Mouse (Mus musculus): Measurements from ENCODE around the gene Nudt8. TPM values are rescaled to one million over a fixed set of nuclear protein-coding genes. Genes with fewer than 3 reads are reported as not detected.
"Not testable (repeated sequence)": the region's sequence is repeated elsewhere in the genome, so short reads cannot be mapped to it uniquely, and the experiment has no call there.

Gene Nudt8
- polyA plus RNA-seq, 1 experiment from 2014 or later, result 36.0 TPM

- H3K4me1 ChIP-seq, result peaks cover 20% of the 10 kb centered on the region
- DNase-seq (ENCODE audit: low spot score), result no peak
- H3K36me3 ChIP-seq, result peaks cover 10% of the 10 kb centered on the region
- no peak overlapping the region for H3K27ac ChIP-seq
- no peaks in the 10 kb centered on the region for H3K27me3 ChIP-seq (ENCODE audit: low read depth, poor library complexity, severe bottlenecking)
- H3K4me3 ChIP-seq, result no peak overlapping the region
- WGBS, result 84% methylated on average over 3 of the region's 3 CpGs
- no peaks in the 10 kb centered on the region for H3K9me3 ChIP-seq (replicated peaks)
Measured at GRCm38 (mm10) chr19:4033298-4033697, 32.9 kb downstream of the Nudt8 start.

- no peak overlapping the region for H3K4me3 ChIP-seq
- no peaks in the 10 kb centered on the region for H3K9me3 ChIP-seq (replicated peaks)
- DNase-seq (ENCODE audit: low spot score), result no peak
- H3K4me1 ChIP-seq, result peaks cover 21% of the 10 kb centered on the region
- no peaks in the 10 kb centered on the region for H3K27me3 ChIP-seq (ENCODE audit: low read depth, poor library complexity, severe bottlenecking)
- no peak overlapping the region for H3K27ac ChIP-seq
- H3K36me3 ChIP-seq, result peaks cover 10% of the 10 kb centered on the region
- WGBS, result 79% methylated on average over 5 of the region's 5 CpGs
Measured at GRCm38 (mm10) chr19:4033742-4034141, 33.4 kb downstream of the Nudt8 start.

GRCm38 (mm10) chr19:4036327-4037045 lies 36.1 kb downstream of the Nudt8 start:
- H3K27ac ChIP-seq, result no peak overlapping the region
- peak overlapping the region; percentile 17 for H3K4me3 ChIP-seq
- no peak for DNase-seq (ENCODE audit: low spot score)
- no peaks in the 10 kb centered on the region for H3K27me3 ChIP-seq (ENCODE audit: low read depth, poor library complexity, severe bottlenecking)
- WGBS, result 72% methylated on average over 12 of the region's 12 CpGs
- no peaks in the 10 kb centered on the region for H3K9me3 ChIP-seq (replicated peaks)
- peaks cover 10% of the 10 kb centered on the region for H3K36me3 ChIP-seq
- peaks cover 21% of the 10 kb centered on the region for H3K4me1 ChIP-seq

- Histone ChIP-seq H3K4me1 (peaks cover 25% of the 10 kb centered on the region), H3K4me3 (peak overlapping the region; percentile 80), H3K27ac (peak overlapping the region; percentile 94), H3K36me3 (peaks cover 10% of the 10 kb centered on the region)
- H3K27me3 ChIP-seq (ENCODE audit: low read depth, poor library complexity, severe bottlenecking); DNase-seq (ENCODE audit: low spot score); H3K9me3 ChIP-seq (replicated peaks): not testable (repeated sequence)
- WGBS, result 28% methylated on average over 8 of the region's 8 CpGs
Measured at GRCm38 (mm10) chr19:4037154-4037787, 36.9 kb downstream of the Nudt8 start.

- Histone ChIP-seq H3K27ac (peak within 1 kb of the TSS; percentile 94), H3K27me3 (ENCODE audit: low read depth, poor library complexity, severe bottlenecking) (no peaks in the 10 kb centered on the region), H3K4me3 (peak within 1 kb of the TSS; percentile 80), H3K36me3 (peaks cover 10% of the 10 kb centered on the region), H3K4me1 (peaks cover 25% of the 10 kb centered on the region), H3K9me3 (replicated peaks) (no peaks in the 10 kb centered on the region)
- peak; percentile 88 for DNase-seq (ENCODE audit: low spot score)
- WGBS, result under 1% methylated on average over 26 of the region's 26 CpGs
Measured at GRCm38 (mm10) chr19:4037788-4038232, 37.4 kb downstream of the Nudt8 start, which contains the start of gene Gstp1. Gene Gstp1 (minus strand): TSS chr19:4037985.

GRCm38 (mm10) chr19:4040941-4041340 lies 40.6 kb downstream of the Nudt8 start:
- H3K27me3 ChIP-seq (ENCODE audit: low read depth, poor library complexity, severe bottlenecking); H3K4me3 ChIP-seq; DNase-seq (ENCODE audit: low spot score); H3K36me3 ChIP-seq; H3K9me3 ChIP-seq (replicated peaks); H3K27ac ChIP-seq: not testable (repeated sequence)
- 88% methylated on average over 5 of the region's 5 CpGs for WGBS
- peaks cover 26% of the 10 kb centered on the region for H3K4me1 ChIP-seq

- DNase-seq (ENCODE audit: low spot score); H3K27me3 ChIP-seq (ENCODE audit: low read depth, poor library complexity, severe bottlenecking); H3K4me3 ChIP-seq; H3K36me3 ChIP-seq; H3K27ac ChIP-seq; H3K9me3 ChIP-seq (replicated peaks): not testable (repeated sequence)
- 84% methylated on average over 4 of the region's 4 CpGs for WGBS
- peaks cover 23% of the 10 kb centered on the region for H3K4me1 ChIP-seq
Measured at GRCm38 (mm10) chr19:4041500-4041899, 41.1 kb downstream of the Nudt8 start.

GRCm38 (mm10) chr19:4042124-4042523 lies 41.7 kb downstream of the Nudt8 start:
- Histone ChIP-seq H3K27me3 (ENCODE audit: low read depth, poor library complexity, severe bottlenecking) (no peaks in the 10 kb centered on the region), H3K36me3 (no peaks in the 10 kb centered on the region), H3K4me3 (no peak overlapping the region), H3K27ac (no peak overlapping the region), H3K4me1 (peaks cover 19% of the 10 kb centered on the region), H3K9me3 (replicated peaks) (no peaks in the 10 kb centered on the region)
- 80% methylated on average over 14 of the region's 14 CpGs for WGBS
- no peak for DNase-seq (ENCODE audit: low spot score)

- not testable (repeated sequence) for H3K27me3 ChIP-seq (ENCODE audit: low read depth, poor library complexity, severe bottlenecking); H3K36me3 ChIP-seq; H3K4me3 ChIP-seq; H3K4me1 ChIP-seq; H3K9me3 ChIP-seq (replicated peaks); DNase-seq (ENCODE audit: low spot score); H3K27ac ChIP-seq
- WGBS, result 90% methylated on average over 5 of the region's 5 CpGs
Measured at GRCm38 (mm10) chr19:4044109-4044508, 43.7 kb downstream of the Nudt8 start.

- H3K27me3 ChIP-seq (ENCODE audit: low read depth, poor library complexity, severe bottlenecking), result no peaks in the 10 kb centered on the region
- H3K4me3 ChIP-seq, result no peak within 1 kb of the TSS
- H3K36me3 ChIP-seq, result no peaks in the 10 kb centered on the region
- DNase-seq (ENCODE audit: low spot score), result no peak
- no peaks in the 10 kb centered on the region for H3K9me3 ChIP-seq (replicated peaks)
- H3K4me1 ChIP-seq, result 0 out of 2 replicates have a peak, but pooled peaks cover 7% of the 10 kb centered on the region
- WGBS, result 63% methylated on average over 16 of the region's 16 CpGs
- no peak within 1 kb of the TSS for H3K27ac ChIP-seq
Measured at GRCm38 (mm10) chr19:4045966-4046865, 45.8 kb downstream of the Nudt8 start, which contains the start of gene Gstp2. Gene Gstp2 (minus strand): TSS chr19:4046023.

- no peak overlapping the region for H3K27ac ChIP-seq
- 0 out of 2 replicates have a peak, but pooled peaks cover 7% of the 10 kb centered on the region for H3K4me1 ChIP-seq
- WGBS, result 82% methylated on average over 8 of the region's 8 CpGs
- H3K36me3 ChIP-seq, result no peaks in the 10 kb centered on the region
- H3K27me3 ChIP-seq (ENCODE audit: low read depth, poor library complexity, severe bottlenecking), result no peaks in the 10 kb centered on the region
- no peak overlapping the region for H3K4me3 ChIP-seq
- no peak for DNase-seq (ENCODE audit: low spot score)
- no peaks in the 10 kb centered on the region for H3K9me3 ChIP-seq (replicated peaks)
Measured at GRCm38 (mm10) chr19:4046866-4047254, 46.5 kb downstream of the Nudt8 start.

- Histone ChIP-seq H3K4me3 (no peak overlapping the region), H3K36me3 (no peaks in the 10 kb centered on the region), H3K27ac (no peak overlapping the region), H3K9me3 (replicated peaks) (no peaks in the 10 kb centered on the region), H3K27me3 (ENCODE audit: low read depth, poor library complexity, severe bottlenecking) (no peaks in the 10 kb centered on the region), H3K4me1 (0 out of 2 replicates have a peak, but pooled peaks cover 4% of the 10 kb centered on the region)
- WGBS, result 25% methylated on average over 4 of the region's 4 CpGs
- DNase-seq (ENCODE audit: low spot score), result peak; percentile 86
Measured at GRCm38 (mm10) chr19:4047859-4048258, 47.5 kb downstream of the Nudt8 start.

Measured in limb, embryonic 10.5 days (tissue).